Mouse (Mus musculus) T-cell, adult 2 months (primary cell): Measurements from ENCODE around the gene Tmem236.

ENCODE experiments used
- DNase-seq: peaks from one replicate; pipeline ENCODE4 v3.0.0; 2022; ENCODE audit warnings: low spot score

Tmem236 gene

GRCm38 (mm10) chr2:14251938-14252337 is 77.6 kb downstream of the Tmem236 start:
- DNase-seq = no peak

- no peak for DNase-seq
These were observed 84.1 kb downstream of the Tmem236 start for GRCm38 (mm10) chr2:14258345-14258850.

GRCm38 (mm10) chr2:14262090-14262489 is 87.8 kb downstream of the Tmem236 start:
- DNase-seq = no peak

GRCm38 (mm10) chr2:14269160-14269559 is 94.8 kb downstream of the Tmem236 start:
- no peak for DNase-seq
